Mouse (Mus musculus) neural tube, embryonic 11.5 days (tissue): ENCODE measurements around the gene Pdss2. TPM values are rescaled to one million over a fixed set of nuclear protein-coding genes. Genes with fewer than 3 reads are reported as not detected.

ENCODE experiments used
- ATAC-seq: fragments of 200-750 bp; cut with Nextera tagmentation; 2 replicates; pipeline ENCODE4 v1.8.0; 2017; ENCODE audit warnings: moderate number of reproducible peaks, mild to moderate bottlenecking, moderate TSS enrichment, moderate library complexity; ENCODE audit not compliant: insufficient read depth, low FRiP score, low TSS enrichment
- DNase-seq: peaks from one replicate; pipeline ENCODE4 v3.0.0-alpha.2; 2015; ENCODE audit warnings: low spot score
- H3K27ac ChIP-seq: fragments of 300-500 bp; sonication (generic); 2 replicates; pipeline ENCODE4 v1.5.1; 2014; ENCODE audit warnings: low read depth, mild to moderate bottlenecking, low read length
- H3K27me3 ChIP-seq: fragments of 300-500 bp; sonication (generic); 2 replicates; pipeline ENCODE4 v1.6.1; 2014; ENCODE audit warnings: mild to moderate bottlenecking, low read length, mixed read lengths; ENCODE audit not compliant: control insufficient read depth, insufficient read depth
- H3K36me3 ChIP-seq: fragments of 300-500 bp; sonication (generic); 2 replicates; pipeline ENCODE4 v1.6.1; 2014; ENCODE audit warnings: mild to moderate bottlenecking, low read length, moderate library complexity, mixed read lengths; ENCODE audit not compliant: control insufficient read depth, insufficient read depth
- H3K4me1 ChIP-seq: fragments of 300-500 bp; sonication (generic); 2 replicates; pipeline ENCODE4 v1.6.1; 2014; ENCODE audit warnings: low read length, mixed read lengths; ENCODE audit not compliant: control insufficient read depth, insufficient read depth
- H3K4me2 ChIP-seq: fragments of 300-500 bp; sonication (generic); 2 replicates; pipeline ENCODE4 v1.6.1; 2014; ENCODE audit warnings: low read depth, mild to moderate bottlenecking, moderate library complexity
- H3K4me3 ChIP-seq: fragments of 300-500 bp; sonication (generic); 2 replicates; pipeline ENCODE4 v1.5.1; 2014; ENCODE audit warnings: low read depth, low read length
- H3K9ac ChIP-seq: fragments of 300-500 bp; sonication (generic); 2 replicates; pipeline ENCODE4 v1.6.1; 2014; ENCODE audit warnings: mild to moderate bottlenecking, low read length
- H3K9me3 ChIP-seq: fragments of 300-500 bp; sonication (generic); 2 replicates; pipeline ENCODE4 v1.6.1; 2016; ENCODE audit warnings: low read length; ENCODE audit not compliant: control insufficient read depth
- WGBS: fragments of 180-500 bp; shearing (Covaris S2); extraction: QIAGEN DNeasy Blood & Tissue Kit; methylation state at CpG from one replicate; pipeline ENCODE4 v1.1.7; 2014; 5-methylcytosine and 5-hydroxymethylcytosine counted together
- polyA plus RNA-seq: library from polyadenylated mRNA; unstranded; fragments of >200 nt; fragmentation: Nextera tagmentation; extraction: Ambion mirVana; gene quantifications from 2 replicates; pipeline ENCODE4 v1.2.1, GENCODE M21; 2014

Pdss2 gene
- polyA plus RNA-seq, 1 experiment from 2014 or later, result 12.9 TPM

DNA sequence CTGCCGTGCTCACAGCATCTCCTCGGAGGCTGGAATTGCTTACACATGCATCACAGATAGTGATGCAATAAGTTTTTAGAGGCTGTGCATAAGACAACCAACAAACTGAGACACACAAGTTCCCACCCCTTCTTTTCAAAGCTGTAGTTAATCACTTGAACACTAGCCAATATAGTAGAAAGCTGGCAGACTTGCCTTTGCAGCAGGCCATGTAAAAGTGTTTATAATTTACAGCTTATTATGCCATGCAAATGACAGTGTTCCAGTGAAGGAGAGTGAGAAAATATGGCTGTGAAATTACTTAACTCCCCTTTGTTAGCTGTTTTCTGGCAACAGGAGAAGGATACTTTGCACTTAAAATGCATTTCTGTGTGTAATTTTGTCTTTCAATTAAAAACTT lies 90.9 kb downstream of the Pdss2 start:
- WGBS, result 72% methylated on average over 2 of the region's 2 CpGs
- no peak overlapping the region for H3K4me3 ChIP-seq
- H3K4me2 ChIP-seq, result no peak overlapping the region
- ATAC-seq (no peak), DNase-seq (no peak)
- H3K27ac ChIP-seq, result no peak overlapping the region
- no peak overlapping the region for H3K9ac ChIP-seq
- no peaks in the 10 kb centered on the region for H3K4me1 ChIP-seq
- H3K36me3 ChIP-seq, result no peaks in the 10 kb centered on the region
- H3K27me3 ChIP-seq, result no peaks in the 10 kb centered on the region
- no peaks in the 10 kb centered on the region for H3K9me3 ChIP-seq

GRCm38 (mm10) chr10:43312658-43313417 lies 91.6 kb downstream of the Pdss2 start:
- no peak overlapping the region for H3K4me2 ChIP-seq
- no peak overlapping the region for H3K9ac ChIP-seq
- ATAC-seq (no peak), DNase-seq (no peak)
- H3K27ac ChIP-seq, result no peak overlapping the region
- no peaks in the 10 kb centered on the region for H3K27me3 ChIP-seq
- H3K36me3 ChIP-seq, result no peaks in the 10 kb centered on the region
- WGBS, result 70% methylated on average over 7 of the region's 7 CpGs
- no peaks in the 10 kb centered on the region for H3K9me3 ChIP-seq
- no peaks in the 10 kb centered on the region for H3K4me1 ChIP-seq
- no peak overlapping the region for H3K4me3 ChIP-seq

DNA sequence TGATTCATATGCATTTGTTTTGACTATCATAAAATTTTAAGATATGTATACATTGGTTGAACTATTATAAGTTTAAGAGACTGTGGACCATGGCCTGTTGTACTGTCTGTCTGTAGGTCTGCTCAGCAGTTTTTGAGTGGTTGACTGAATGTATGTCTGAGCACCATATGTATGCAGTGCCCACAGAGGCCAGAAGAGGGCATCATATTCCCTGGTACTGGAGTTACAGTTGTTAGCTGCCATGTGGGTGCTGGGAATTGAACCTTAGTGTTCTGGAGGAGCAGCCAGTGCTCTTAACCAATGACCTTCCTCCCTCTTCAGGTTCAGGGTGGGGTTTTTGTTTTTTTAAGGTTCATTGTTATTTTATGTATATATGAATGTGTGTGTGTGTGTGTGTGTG lies 93.9 kb downstream of the Pdss2 start:
- Histone ChIP-seq H3K4me3 (no peak overlapping the region), H3K4me1 (no peaks in the 10 kb centered on the region), H3K9ac (no peak overlapping the region), H3K27ac (no peak overlapping the region), H3K4me2 (no peak overlapping the region), H3K36me3 (no peaks in the 10 kb centered on the region), H3K9me3 (no peaks in the 10 kb centered on the region), H3K27me3 (no peaks in the 10 kb centered on the region)
- ATAC-seq (no peak), DNase-seq (no peak)

GRCm38 (mm10) chr10:43317327-43317951 lies 96.2 kb downstream of the Pdss2 start:
- Histone ChIP-seq H3K4me2 (no peak overlapping the region), H3K4me1 (no peaks in the 10 kb centered on the region), H3K27ac (no peak overlapping the region), H3K9ac (no peak overlapping the region), H3K9me3 (no peaks in the 10 kb centered on the region), H3K4me3 (no peak overlapping the region), H3K27me3 (no peaks in the 10 kb centered on the region), H3K36me3 (no peaks in the 10 kb centered on the region)
- ATAC-seq, result no peak
- WGBS, result 77% methylated on average over 9 of the region's 9 CpGs
- DNase-seq, result no peak

- Histone ChIP-seq H3K4me3 (no peak overlapping the region), H3K9me3 (no peaks in the 10 kb centered on the region), H3K4me1 (no peaks in the 10 kb centered on the region; the same call in 1 of the 2 replicates), H3K36me3 (no peaks in the 10 kb centered on the region), H3K27me3 (no peaks in the 10 kb centered on the region), H3K27ac (no peak overlapping the region), H3K9ac (no peak overlapping the region), H3K4me2 (no peak overlapping the region)
- DNase-seq, result no peak
- ATAC-seq, result no peak
- 90% methylated on average over 5 of the region's 5 CpGs for WGBS
Observed at GRCm38 (mm10) chr10:43321019-43321418, 99.7 kb downstream of the Pdss2 start.

- Histone ChIP-seq H3K4me3 (no peak overlapping the region), H3K4me1 (no peaks in the 10 kb centered on the region; the same call in 1 of the 2 replicates), H3K9me3 (no peaks in the 10 kb centered on the region), H3K36me3 (no peaks in the 10 kb centered on the region), H3K4me2 (no peak overlapping the region), H3K9ac (no peak overlapping the region), H3K27me3 (no peaks in the 10 kb centered on the region), H3K27ac (no peak overlapping the region)
- 72% methylated on average over 9 of the region's 9 CpGs for WGBS
- DNase-seq (no peak), ATAC-seq (no peak)
Observed at GRCm38 (mm10) chr10:43322446-43323178, 101.3 kb downstream of the Pdss2 start.

GRCm38 (mm10) chr10:43323386-43323785 lies 102.1 kb downstream of the Pdss2 start:
- ATAC-seq (no peak), DNase-seq (no peak)
- Histone ChIP-seq H3K4me2 (no peak overlapping the region), H3K27me3 (no peaks in the 10 kb centered on the region), H3K36me3 (no peaks in the 10 kb centered on the region), H3K9me3 (no peaks in the 10 kb centered on the region), H3K27ac (no peak overlapping the region), H3K9ac (no peak overlapping the region), H3K4me1 (no peaks in the 10 kb centered on the region; the same call in 1 of the 2 replicates), H3K4me3 (no peak overlapping the region)
- WGBS, result 62% methylated on average over 8 of the region's 8 CpGs

DNA sequence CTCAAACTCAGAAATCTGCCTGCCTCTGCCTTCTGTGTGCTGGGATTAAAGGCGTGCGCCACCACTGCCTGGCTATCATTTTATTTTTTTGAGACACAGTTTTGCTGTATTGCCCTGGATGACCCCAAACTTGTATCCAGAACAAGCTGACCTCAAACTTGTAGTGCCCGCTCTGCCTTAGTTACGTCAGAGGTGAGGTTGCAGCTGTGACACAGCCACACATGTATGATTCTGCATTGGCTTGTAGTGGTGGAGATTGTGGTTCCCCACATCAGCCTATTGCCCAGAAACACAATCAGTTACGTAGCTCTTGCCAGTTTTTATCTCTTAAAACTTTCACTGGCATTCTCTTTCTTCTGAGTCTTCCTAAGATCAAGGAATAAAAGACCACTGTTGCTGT lies 108.5 kb downstream of the Pdss2 start:
- Histone ChIP-seq H3K9ac (no peak overlapping the region), H3K4me1 (peaks cover 16% of the 10 kb centered on the region; the same call in 1 of the 2 replicates), H3K9me3 (no peaks in the 10 kb centered on the region), H3K36me3 (no peaks in the 10 kb centered on the region), H3K27me3 (no peaks in the 10 kb centered on the region), H3K27ac (no peak overlapping the region), H3K4me3 (no peak overlapping the region), H3K4me2 (no peak overlapping the region)
- ATAC-seq (no peak), DNase-seq (no peak)
- whole genome bisulfite sequencing, result 94% methylated on average over 5 of the region's 5 CpGs
